Mouse (Mus musculus) left cerebral cortex, postnatal 4 days (tissue): ENCODE results near the gene Fbxo39. TPM values are rescaled to one million over a fixed set of nuclear protein-coding genes. Genes with fewer than 3 reads are reported as not detected.
A peak's percentile ranks its signal among the peaks of the same experiment; 100 is the strongest.

Source experiments
- DNase-seq: peaks from one replicate; pipeline ENCODE4 v3.0.0-alpha.2; 2022
- intact Hi-C: fragments of 180-260 bp; cut with DNase I; formaldehyde crosslinking; loops from one replicate; pipeline ENCODE4 v1.15.1; 2025
- total RNA-seq, 2 experiments: library from RNA; stranded (reverse); gene quantifications; 2 replicates each; pipeline ENCODE4 v1.2.3; 2021

The Fbxo39 gene
- total RNA-seq, 2 experiments from 2014 or later: not detected

GRCm38 (mm10) chr11:72361385-72362346 is 47.4 kb downstream of the Fbxo39 start:
- intact Hi-C loops: no loop called here
- DNase-seq: peak; percentile 73

- intact Hi-C loops: no loop called here
- DNase-seq: no peak
Measured at GRCm38 (mm10) chr11:72362347-72362741, 48.1 kb downstream of the Fbxo39 start, which contains the start of gene Tekt1. Tekt1 (minus strand) TSS chr11:72362442.

GRCm38 (mm10) chr11:72363523-72364240 is 49.4 kb downstream of the Fbxo39 start:
- intact Hi-C loops: no loop called here
- DNase-seq: no peak

- DNase-seq: no peak
- intact Hi-C loops: no loop called here
Measured at GRCm38 (mm10) chr11:72364526-72364925, 50.3 kb downstream of the Fbxo39 start.

- intact Hi-C loops: no loop called here
- no peak for DNase-seq
Measured at GRCm38 (mm10) chr11:72366126-72366525, 51.9 kb downstream of the Fbxo39 start.

- intact Hi-C loops: no loop called here
- DNase-seq: peak; percentile 60
Measured at GRCm38 (mm10) chr11:72367934-72368674, 53.9 kb downstream of the Fbxo39 start.

Other genes with a start within 250 kb of the Fbxo39 start
- 10 to 100 TPM; 20.9 to 25.5 TPM for gene Pitpnm3, start 178.7 kb upstream of the Fbxo39 start, total RNA-seq
- gene Gm43951, start 107.6 kb upstream of the Fbxo39 start, total RNA-seq: 10 to 100 TPM; 11.8 to 12.6 TPM
- 10 to 100 TPM; 36.3 to 37.6 TPM for gene 4933427D14Rik, start 107.0 kb upstream of the Fbxo39 start, total RNA-seq
- 10 to 100 TPM; 54.9 to 61.7 TPM for gene Txndc17, start 106.9 kb upstream of the Fbxo39 start, total RNA-seq
- gene Med31, start 98.9 kb upstream of the Fbxo39 start, total RNA-seq: 10 to 100 TPM; 13.8 to 14.6 TPM
- gene Slc13a5, start 47.2 kb upstream of the Fbxo39 start, total RNA-seq: 1 to 10 TPM; 7.2 to 9.8 TPM
- 1 to 10 TPM in 1 of 2 experiments, under 1 TPM in 1; 0.70 to 1.2 TPM for gene Xaf1, start 12.8 kb upstream of the Fbxo39 start, total RNA-seq
- gene Tekt1, start 48.0 kb downstream of the Fbxo39 start, total RNA-seq: 1 to 10 TPM; 1.6 to 2.1 TPM
- gene Smtnl2, start 97.3 kb downstream of the Fbxo39 start, total RNA-seq: 1 to 10 TPM; 9.6 to 9.9 TPM
- gene Ggt6, start 121.1 kb downstream of the Fbxo39 start, total RNA-seq: not detected
- gene Mybbp1a, start 126.9 kb downstream of the Fbxo39 start, total RNA-seq: 10 to 100 TPM; 68.3 to 77.3 TPM
- gene Spns2, start 175.5 kb downstream of the Fbxo39 start, total RNA-seq: 10 to 100 TPM; 36.5 to 37.0 TPM
- gene Spns3, start 236.1 kb downstream of the Fbxo39 start, total RNA-seq: under 1 TPM; 0.18 to 0.26 TPM